Mouse (Mus musculus): Measurements from ENCODE around the gene Pla2g2c. TPM values are rescaled to one million over a fixed set of nuclear protein-coding genes. Genes with fewer than 3 reads are reported as not detected.

Gene Pla2g2c
- total RNA-seq (2021), result not detected
- long read RNA-seq, experiment 1, result 0 reads
- long read RNA-seq, experiment 2, partial matches to known transcripts, result 1 of 1 reads
- long read RNA-seq, experiment 2, other reads (novel, unspliced or antisense), result 0 of 1 reads

DNA sequence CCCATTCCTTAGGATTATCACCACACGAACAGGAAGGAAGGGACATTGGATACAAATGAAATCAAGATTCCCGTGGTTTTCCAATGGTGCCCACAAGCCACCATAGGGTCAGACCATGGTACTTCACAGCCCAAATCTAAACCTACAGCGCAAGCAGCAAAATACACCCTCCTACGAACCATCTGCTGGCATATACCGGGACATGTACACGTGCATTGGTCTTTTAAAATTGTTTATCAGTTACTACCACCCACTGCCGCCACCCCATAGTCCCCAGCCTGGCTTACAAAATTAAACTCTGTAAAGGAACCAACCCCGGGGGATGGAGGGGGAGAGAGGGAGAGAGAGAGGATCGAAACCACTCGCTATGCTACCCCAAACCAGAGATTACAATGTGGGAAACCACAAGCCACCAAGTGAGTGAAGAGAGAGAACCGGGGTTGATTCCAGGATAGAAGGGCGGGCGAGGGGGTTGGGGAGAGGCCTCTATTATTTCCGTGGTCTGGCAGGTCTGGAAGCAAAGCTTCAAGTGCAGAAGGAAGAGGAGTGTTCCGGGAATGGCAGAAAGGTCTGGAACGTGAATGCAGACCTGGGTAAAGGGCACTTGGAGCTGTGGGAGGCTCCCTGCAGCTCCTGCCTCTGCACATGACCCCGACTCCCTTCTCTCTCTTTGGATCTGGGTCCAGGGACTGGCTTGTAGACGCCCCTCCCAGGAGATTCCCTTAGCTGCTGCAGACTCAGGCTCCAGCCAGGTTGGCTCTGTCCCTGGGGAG lies at the start of gene Pla2g2c:
Gene Pla2g2c, plus strand, starts transcription at position 439 of the 773 bp plus-strand sequence.
- no peak for DNase-seq

GRCm38 (mm10) chr4:138676480-138676879 lies 48.1 kb upstream of the Pla2g2c start:
- DNase-seq, result peak; percentile 65

- no peak for DNase-seq
These were observed 47.0 kb upstream of the Pla2g2c start for GRCm38 (mm10) chr4:138677579-138677978.

- DNase-seq, result no peak
These were observed 44.5 kb upstream of the Pla2g2c start for GRCm38 (mm10) chr4:138680124-138680523.

GRCm38 (mm10) chr4:138682760-138683159 lies 41.8 kb upstream of the Pla2g2c start:
- no peak for DNase-seq

- no peak for DNase-seq
These were observed 38.8 kb upstream of the Pla2g2c start for GRCm38 (mm10) chr4:138685813-138686212.

DNA sequence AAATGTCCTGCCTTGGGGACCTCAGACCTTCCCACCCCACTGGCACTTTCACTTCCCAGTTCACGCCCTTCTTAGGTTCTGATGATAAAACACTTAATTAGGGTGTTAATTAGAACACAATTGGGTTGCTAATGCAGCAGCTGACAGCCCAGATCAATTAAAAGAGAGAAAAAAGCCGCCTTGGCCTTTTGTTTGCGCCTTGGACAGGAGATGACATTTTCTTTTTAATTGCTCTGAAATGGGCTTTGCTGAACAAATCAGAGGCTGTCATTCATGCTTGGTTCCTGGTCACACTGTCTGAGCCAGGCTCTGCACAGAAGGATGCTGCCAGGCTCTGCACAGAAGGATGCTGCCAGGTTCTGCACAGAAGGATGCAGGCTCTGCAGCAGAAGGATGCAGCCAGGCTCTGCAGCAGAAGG lies 35.5 kb upstream of the Pla2g2c start:
- DNase-seq, result no peak

DNA sequence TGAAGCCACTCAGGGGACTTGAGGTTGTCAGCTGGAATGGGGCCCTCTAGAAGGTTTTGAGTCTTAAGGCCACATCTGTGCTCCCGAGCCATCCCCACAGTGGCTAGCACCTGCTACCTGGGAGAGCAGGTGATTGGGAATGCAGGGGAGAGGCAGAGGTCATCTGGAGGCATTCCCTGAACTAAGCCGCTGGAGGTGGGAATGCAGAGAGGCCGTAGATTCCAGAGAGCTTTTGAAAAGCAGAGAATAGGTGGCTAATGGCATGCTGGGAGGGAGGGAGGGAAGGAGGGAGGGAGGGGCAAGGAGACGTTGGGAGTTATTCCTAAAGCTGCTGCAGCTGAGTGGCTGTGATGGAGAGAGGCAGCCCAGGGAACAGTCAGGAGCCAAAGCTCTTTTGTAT lies 34.0 kb upstream of the Pla2g2c start:
- no peak for DNase-seq

- DNase-seq, result no peak
These were observed 33.0 kb upstream of the Pla2g2c start for GRCm38 (mm10) chr4:138691443-138692181.

- no peak for DNase-seq
These were observed 31.4 kb upstream of the Pla2g2c start for GRCm38 (mm10) chr4:138693043-138693692.

DNA sequence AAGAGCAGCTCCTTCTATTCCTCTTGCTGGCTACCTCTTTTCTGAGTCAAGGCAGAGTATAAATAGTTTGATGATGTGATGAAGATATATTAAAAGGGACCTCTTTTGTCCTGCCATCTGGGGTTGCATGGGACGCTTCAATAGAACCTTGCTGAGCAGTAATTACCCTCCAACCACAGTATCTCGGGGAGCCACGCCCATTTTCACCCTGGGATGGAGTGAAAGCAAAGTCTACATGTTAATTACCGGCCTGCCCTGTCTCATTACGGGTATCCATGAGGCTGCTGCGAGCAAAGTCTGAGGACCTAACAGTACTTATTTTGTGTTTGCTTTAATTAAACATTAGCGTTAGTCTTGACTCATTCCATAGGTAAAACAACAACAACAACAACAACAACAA lies 27.9 kb upstream of the Pla2g2c start:
- no peak for DNase-seq

DNA sequence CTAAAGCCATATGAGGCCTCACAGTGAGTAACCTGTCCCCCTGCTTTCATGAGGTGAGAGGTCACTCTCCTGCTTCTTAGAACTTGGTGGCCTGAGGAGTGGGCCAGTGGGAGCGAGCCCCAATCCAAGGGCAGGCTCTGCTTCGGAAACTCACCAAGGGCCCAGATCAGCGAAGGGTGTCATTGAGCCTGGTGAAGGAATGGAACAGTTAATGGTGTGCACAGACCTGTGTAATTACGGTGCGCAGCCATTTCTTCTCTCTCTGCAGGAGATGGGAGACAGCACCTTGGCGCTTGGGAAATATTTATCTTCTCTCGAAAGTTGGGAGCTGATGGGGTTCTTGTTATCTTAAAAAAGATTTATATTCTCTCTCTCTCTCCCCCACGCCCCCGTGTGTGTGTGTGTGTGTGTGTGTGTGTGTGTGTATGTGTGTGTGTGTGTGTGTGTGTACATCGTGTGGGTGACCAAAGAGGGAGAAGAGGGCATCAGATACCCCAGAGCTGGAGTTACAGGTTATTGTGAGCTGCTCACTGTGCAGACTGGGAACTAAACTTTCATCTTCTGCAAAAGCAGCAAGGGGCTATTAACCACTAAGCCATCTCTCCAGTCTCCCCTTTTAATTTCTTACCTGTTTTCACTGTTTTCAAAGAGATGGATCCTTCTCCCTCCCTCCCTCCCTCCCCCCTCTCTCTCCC lies 27.3 kb upstream of the Pla2g2c start:
- no peak for DNase-seq

DNA sequence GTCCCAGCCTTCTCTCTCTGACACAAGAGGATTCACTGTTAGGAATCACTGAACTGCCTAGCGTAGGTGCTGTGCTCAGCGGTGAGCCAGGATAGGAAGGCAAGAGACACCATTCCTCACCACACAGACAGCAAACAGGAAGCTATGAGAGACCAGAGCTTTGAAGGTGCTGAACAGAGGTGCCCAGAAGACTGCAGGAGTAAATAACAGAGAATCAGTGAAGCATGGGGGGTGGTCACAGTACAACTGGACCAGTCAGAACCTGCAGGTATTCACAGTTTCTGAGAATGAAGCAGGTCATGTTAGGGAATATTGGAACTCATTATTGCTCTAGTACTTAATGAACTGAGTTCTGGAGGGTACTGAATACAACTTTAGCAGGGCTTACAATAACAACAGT lies 26.3 kb upstream of the Pla2g2c start:
- DNase-seq, result no peak

DNA sequence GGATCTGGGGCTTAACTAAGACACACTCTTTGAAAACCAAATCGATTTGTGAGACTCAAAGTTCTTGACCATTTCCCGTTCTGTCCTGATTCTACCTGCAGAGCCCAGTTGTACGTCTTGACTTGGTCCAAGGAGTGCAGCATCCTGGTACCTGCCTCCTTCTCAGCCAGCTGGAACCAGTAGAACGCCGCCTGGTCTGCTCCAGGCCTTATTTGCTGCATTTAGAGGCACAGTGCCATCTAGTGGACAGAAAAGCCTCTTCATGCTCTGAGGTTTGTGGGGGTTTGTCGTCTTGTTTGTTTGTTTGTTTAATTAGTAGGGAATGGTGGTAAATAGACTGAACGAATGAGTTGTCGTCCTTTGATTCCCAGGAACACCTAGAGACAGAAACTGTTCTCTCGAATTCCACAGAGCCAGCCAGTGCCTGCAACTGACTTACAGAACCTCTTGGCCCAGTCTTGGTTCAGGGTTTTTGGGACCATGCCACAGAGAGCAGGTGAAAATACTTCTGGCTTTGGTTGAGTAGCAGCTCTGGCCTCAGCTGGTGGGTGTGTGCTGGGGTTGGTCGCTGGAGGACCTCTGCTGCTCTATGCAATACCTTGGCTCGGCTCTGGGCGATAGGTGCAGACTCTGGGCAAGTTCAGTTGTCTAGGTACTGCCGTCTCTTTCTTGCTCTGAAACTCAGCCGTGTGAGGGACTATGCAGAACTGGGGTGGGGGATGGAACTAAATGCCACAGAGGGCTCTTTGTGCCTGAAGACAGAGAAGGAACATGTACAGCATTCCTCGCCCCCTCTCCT lies 24.2 kb upstream of the Pla2g2c start:
- peak; percentile 71 for DNase-seq

GRCm38 (mm10) chr4:138701111-138701510 lies 23.5 kb upstream of the Pla2g2c start:
- DNase-seq, result no peak

DNA sequence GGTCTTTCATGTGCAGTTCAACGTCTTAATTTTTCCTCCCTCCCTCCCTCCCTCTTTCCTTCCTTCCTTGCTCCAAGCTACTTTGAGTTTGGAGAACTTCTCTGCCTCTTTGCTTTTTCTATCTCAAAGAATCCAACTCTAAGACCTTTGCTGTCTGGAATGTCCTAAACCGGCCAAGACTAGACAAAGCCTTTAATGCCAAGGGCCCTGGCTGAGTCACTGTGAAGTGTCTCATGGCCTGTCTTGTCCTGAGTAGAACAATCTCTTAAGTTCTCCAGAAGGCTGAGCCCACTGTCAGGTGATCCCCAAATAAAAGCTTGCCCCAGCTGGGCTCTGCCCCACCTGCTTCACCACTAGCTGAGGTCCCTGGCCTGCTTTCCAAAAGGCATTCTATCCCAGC lies 22.6 kb upstream of the Pla2g2c start:
- no peak for DNase-seq

DNA sequence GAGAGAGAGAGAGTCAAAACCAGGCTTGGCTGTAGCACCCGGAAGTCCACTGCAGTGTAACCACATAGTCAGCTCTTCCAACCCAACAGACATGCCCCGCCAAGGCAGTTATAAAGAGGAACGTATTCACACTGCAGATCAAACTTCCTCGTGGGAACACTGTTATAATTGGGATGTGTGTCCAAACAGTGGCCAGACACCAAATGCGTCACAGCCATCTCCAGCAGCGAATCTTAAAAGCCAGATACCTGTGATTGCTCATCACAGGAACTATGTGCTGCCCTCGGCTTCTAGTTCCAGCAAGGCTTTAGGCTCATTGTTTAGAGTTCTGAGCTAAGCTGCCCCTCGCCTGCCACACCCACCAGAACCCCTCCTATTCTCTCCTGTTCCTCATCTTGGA lies 22.1 kb upstream of the Pla2g2c start:
- no peak for DNase-seq

GRCm38 (mm10) chr4:138703591-138703990 lies 21.0 kb upstream of the Pla2g2c start:
- no peak for DNase-seq

DNA sequence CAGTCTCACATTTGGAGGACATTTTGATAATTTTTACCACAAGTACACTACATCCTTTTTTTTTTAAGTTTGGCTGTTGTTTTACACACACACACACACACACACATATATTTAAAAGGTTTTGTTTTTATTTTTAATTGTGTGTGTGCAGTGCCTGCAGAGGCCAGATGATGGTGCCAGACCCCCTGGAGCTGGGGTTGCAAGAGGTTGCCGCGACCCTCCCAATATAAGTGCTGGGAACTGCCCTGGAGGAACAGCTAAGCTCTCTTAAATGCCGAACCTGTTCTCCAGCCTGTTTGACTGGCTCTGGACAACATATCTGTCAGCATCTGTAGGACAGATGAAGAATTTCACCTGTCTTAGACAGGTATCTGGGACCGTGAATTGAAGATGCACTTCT lies 20.4 kb upstream of the Pla2g2c start:
- DNase-seq, result no peak

DNA sequence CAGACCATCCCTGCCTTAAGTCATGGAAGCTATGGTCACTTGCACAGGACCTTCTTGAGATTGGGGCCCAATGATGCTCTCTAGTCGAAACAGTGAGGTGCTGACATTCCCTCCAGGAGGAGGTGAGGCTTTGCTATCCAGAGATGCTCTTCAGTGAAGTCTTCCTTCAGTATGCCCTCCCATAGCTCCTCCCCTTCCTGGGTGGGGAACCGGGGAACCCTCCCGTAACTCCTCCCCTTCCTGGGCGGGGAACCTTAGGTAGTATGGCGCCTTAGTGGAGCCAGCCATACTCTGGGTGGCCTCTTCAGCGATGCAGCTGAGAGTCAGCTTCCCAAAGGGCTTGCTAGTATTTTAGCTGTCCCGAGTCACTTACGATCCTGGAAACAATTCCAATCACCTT lies 18.0 kb upstream of the Pla2g2c start:
- no peak for DNase-seq

DNA sequence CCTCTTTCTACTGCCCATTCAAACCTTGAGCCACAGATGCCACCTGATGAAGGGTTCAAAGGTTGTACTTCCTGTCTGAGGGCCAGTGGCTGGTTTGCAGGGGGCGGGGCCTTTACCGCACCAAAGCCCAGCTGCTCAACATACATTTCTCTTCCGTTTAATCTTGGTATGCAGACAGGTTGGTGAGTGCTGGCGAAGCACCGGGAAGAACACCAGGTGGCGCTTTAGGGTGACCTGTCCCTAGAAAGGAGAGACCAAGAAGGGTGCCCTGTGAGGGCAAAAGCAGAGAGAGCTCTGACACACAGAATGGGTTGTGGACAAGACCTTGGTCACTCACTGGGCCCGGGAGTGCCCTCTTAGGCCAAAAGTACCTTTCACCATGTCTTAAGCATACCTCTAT lies 16.0 kb upstream of the Pla2g2c start:
- peak; percentile 79 for DNase-seq

GRCm38 (mm10) chr4:138709246-138709645 lies 15.3 kb upstream of the Pla2g2c start:
- DNase-seq, result no peak
